Mouse (Mus musculus) cortical plate, adult 2 months (tissue): ENCODE measurements around the gene Ptpn7.

Source experiments
- CTCF ChIP-seq: fragments of 200-500 bp; IDR thresholded peaks from 2 replicates; pipeline ENCODE4 v1.5.1; 2011; ENCODE audit warnings: mild to moderate bottlenecking, control low read depth, low read length; ENCODE audit not compliant: insufficient read depth; ENCODE audit errors: extremely low read depth
- POLR2A ChIP-seq: fragments of 200-500 bp; IDR thresholded peaks from 2 replicates; pipeline ENCODE4 v1.6.1; 2011; ENCODE audit warnings: mild to moderate bottlenecking, low read length, control low read depth; ENCODE audit not compliant: insufficient read depth; ENCODE audit errors: extremely low read depth

DNA sequence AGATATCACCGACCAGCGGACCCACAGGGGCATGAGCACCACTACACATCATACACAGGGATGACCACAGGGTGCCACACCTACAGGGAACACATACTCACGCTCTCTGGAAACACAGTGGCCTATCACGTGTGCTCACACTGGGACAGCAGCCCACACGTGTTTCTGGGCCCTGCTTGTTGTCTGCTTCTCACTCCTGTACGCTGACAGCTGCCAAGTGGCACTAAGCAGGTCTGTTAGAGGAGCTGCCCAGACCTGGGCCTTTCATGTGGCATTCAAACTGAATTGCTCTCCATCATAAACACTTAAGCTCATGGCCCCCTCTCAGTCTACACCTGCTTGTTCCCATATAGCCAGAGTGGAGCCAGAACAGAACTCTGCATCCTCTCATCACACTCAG is 23.8 kb downstream of the Ptpn7 start:
- TF ChIP-seq POLR2A (no peak), CTCF (no peak)
